Mouse (Mus musculus): Measurements from ENCODE around the gene Wfikkn2. TPM values are rescaled to one million over a fixed set of nuclear protein-coding genes. Genes with fewer than 3 reads are reported as not detected.

The Wfikkn2 gene
- not detected for polyA plus RNA-seq (2014; fragmentation: Illumina TruSeq; extraction: RNeasy Lipid Tissue Mini Kit (QIAGEN cat#74804); ENCODE audit: low read depth, low replicate concordance)

DNA sequence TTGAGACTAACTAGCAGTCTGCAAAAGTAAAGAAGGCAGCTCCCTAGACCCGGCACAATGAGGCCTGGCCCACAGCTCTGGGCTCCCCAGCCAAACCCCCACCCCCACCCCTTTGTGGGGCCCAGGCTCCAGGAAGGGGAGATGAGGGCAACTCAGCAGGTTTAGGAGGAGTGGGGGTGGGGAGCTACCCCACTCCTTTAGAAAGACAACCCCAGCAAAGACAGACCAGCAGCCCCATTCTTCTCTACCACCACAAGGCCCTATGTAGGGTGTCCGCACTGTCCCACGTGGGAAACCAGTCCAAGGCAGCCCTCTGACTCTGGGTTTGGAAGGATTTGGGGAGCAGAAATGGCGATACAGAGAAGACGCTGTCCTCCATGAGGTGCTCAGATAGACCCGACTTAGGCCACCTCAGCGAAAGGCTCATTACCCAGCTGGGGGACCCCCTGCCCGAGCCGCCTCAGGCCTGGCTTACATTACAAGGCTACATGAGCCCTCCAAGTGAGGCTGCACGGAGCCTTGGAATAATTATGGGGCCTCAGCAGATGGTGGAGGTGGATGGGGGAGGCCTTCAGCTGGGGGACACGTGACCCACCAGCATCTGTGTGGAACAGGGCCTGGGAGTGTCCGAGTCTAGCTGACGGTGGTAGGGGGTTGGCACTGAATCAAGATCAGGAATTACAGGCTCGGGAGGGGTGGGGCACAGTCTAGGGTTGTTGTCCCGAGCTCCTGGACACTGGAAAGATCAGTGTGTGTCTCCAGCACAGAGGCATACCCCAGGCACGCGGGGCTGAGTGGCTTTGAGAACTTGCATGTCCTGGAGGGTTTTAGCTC is at the start of gene Wfikkn2:
Wfikkn2 (minus strand) TSS at position 51 of the 834 bp plus-strand sequence.

DNA sequence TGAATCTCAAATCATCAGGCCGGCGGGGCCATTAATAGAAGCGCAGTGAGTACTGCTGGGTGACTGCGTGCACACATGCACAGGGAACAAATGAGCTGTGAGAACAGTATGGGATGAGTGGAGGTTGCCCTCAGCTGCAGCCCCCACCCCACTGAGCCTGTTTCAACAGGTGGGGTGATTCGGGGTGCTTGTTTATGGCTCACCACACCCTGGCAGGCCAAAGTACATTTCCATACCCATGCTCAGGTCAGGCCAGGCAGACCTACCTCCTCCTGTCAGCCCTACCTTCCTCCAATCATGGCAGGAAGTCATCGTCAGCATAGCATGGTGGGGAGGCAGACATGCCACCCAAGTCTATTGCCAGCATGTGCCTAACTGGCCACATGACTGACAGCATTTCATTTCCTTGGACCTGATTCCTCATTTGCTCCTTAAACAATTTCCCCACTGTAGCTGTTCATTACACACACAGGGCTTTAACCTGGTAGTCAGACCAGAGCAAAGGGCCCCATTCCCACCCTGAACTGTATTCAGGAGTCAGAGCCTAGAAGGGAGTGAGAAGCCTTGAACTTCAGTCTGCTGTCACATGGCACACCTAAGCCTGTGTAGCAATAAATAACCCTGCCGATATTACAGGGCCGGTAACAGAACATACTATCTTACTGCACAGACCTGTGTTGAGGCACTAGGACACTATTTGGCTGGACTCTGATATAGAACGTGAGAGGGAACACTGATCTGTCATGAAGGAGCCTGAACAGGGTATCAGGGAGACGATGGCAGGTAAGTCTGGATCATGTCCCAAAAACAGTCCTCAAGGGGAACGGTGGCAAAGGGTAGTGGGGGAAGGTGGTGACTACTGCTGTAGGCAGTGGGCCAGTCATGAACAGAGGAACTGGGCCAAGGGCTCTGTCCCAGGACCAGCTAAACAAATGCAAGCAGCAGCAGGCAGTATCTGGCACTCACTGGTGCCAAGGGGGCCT is 35.7 kb upstream of the Wfikkn2 start, which contains the start of gene Gm21885:
Gm21885 (plus strand) TSS at position 675 of the 983 bp plus-strand sequence.

GRCm38 (mm10) chr11:94211124-94211603 is 34.6 kb downstream of the Wfikkn2 start, which contains the start of gene Tob1:
Tob1 (plus strand) TSS chr11:94211454.

Other genes starting within 250 kb of the Wfikkn2 start
- gene Spag9, start 249.9 kb downstream of the Wfikkn2 start, polyA plus RNA-seq (2014; fragmentation: Illumina TruSeq; extraction: RNeasy Lipid Tissue Mini Kit (QIAGEN cat#74804); ENCODE audit: low read depth, low replicate concordance), result 86.8 TPM
- gene Tob1, start 34.6 kb downstream of the Wfikkn2 start, polyA plus RNA-seq (2014; fragmentation: Illumina TruSeq; extraction: RNeasy Lipid Tissue Mini Kit (QIAGEN cat#74804); ENCODE audit: low read depth, low replicate concordance), result 63.6 TPM
- not detected for gene Gm21885, start 35.9 kb upstream of the Wfikkn2 start, polyA plus RNA-seq (2014; fragmentation: Illumina TruSeq; extraction: RNeasy Lipid Tissue Mini Kit (QIAGEN cat#74804); ENCODE audit: low read depth, low replicate concordance)
- gene Luc7l3, start 76.0 kb upstream of the Wfikkn2 start, polyA plus RNA-seq (2014; fragmentation: Illumina TruSeq; extraction: RNeasy Lipid Tissue Mini Kit (QIAGEN cat#74804); ENCODE audit: low read depth, low replicate concordance), result 119 TPM
- gene Ankrd40, start 82.0 kb upstream of the Wfikkn2 start, polyA plus RNA-seq (2014; fragmentation: Illumina TruSeq; extraction: RNeasy Lipid Tissue Mini Kit (QIAGEN cat#74804); ENCODE audit: low read depth, low replicate concordance), result 60.7 TPM
- gene Abcc3, start 147.0 kb upstream of the Wfikkn2 start, polyA plus RNA-seq (2014; fragmentation: Illumina TruSeq; extraction: RNeasy Lipid Tissue Mini Kit (QIAGEN cat#74804); ENCODE audit: low read depth, low replicate concordance), result 10.8 TPM
- gene Cacna1g, start 228.2 kb upstream of the Wfikkn2 start, polyA plus RNA-seq (2014; fragmentation: Illumina TruSeq; extraction: RNeasy Lipid Tissue Mini Kit (QIAGEN cat#74804); ENCODE audit: low read depth, low replicate concordance), result 0.21 TPM
- gene Spata20, start 240.2 kb upstream of the Wfikkn2 start, polyA plus RNA-seq (2014; fragmentation: Illumina TruSeq; extraction: RNeasy Lipid Tissue Mini Kit (QIAGEN cat#74804); ENCODE audit: low read depth, low replicate concordance), result 105 TPM

Data from testis, adult 10 weeks (tissue).